Comparison of ENCODE assay signal across 14 mouse cellular contexts in genomic region chr14:27661466-27661865, GRCm38 (mm10). TPM values are rescaled to one million over a fixed set of nuclear protein-coding genes. Genes with fewer than 3 reads are reported as not detected.
DNase-seq lines count a peak whose midpoint lies in the region; ATAC-seq and TF ChIP-seq lines count a peak whose summit lies in the region.
"Had no signal": no experiment of that assay in that cellular context is flagged by ENCODE, and none has a peak within 500 bp of the region (broad histone marks: within the 10 kb centered on the region; RNA-seq: fewer than 3 reads in every experiment).

No protein-coding gene starts in this region.

- H3K4me3 ChIP-seq in intestine, postnatal 0 days (ENCODE audit: low read depth, low read length), result no peak overlapping the region
- no peak overlapping the region for H3K4me3 ChIP-seq in intestine, embryonic 15.5 days (replicated peaks)
- H3K4me3 ChIP-seq in neural tube, embryonic 11.5 days (ENCODE audit: low read depth, low read length), result no peak overlapping the region
- no peak overlapping the region for H3K4me3 ChIP-seq in hindbrain, embryonic 15.5 days
- H3K4me3 ChIP-seq: limb, embryonic 12.5 days had no signal

- no peak overlapping the region for H3K9ac ChIP-seq in intestine, postnatal 0 days (ENCODE audit: low read depth, low read length)
- H3K9ac ChIP-seq in intestine, embryonic 15.5 days, result no peak overlapping the region
- H3K9ac ChIP-seq in neural tube, embryonic 11.5 days (ENCODE audit: low read length), result no peak overlapping the region
- H3K9ac ChIP-seq in hindbrain, embryonic 15.5 days, result no peak overlapping the region
- H3K9ac ChIP-seq: limb, embryonic 12.5 days had no signal

- no peaks in the 10 kb centered on the region for H3K9me3 ChIP-seq in intestine, postnatal 0 days (ENCODE audit: control insufficient read depth)
- H3K9me3 ChIP-seq in intestine, embryonic 15.5 days, result no peaks in the 10 kb centered on the region
- H3K9me3 ChIP-seq in neural tube, embryonic 11.5 days (ENCODE audit: control insufficient read depth, low read length), result no peaks in the 10 kb centered on the region
- H3K9me3 ChIP-seq in hindbrain, embryonic 15.5 days, result no peaks in the 10 kb centered on the region
- H3K9me3 ChIP-seq: limb, embryonic 12.5 days had no signal

- no peak overlapping the region for H3K4me2 ChIP-seq in intestine, postnatal 0 days (replicated peaks; ENCODE audit: low read depth)
- no peak overlapping the region for H3K4me2 ChIP-seq in intestine, embryonic 15.5 days (replicated peaks)
- no peak overlapping the region for H3K4me2 ChIP-seq in neural tube, embryonic 11.5 days (ENCODE audit: low read depth)
- H3K4me2 ChIP-seq in hindbrain, embryonic 15.5 days, result no peak overlapping the region
- H3K4me2 ChIP-seq: limb, embryonic 12.5 days had no signal

- WGBS in intestine, postnatal 0 days, result 36% methylated on average over 4 of the region's 4 CpGs
- WGBS in intestine, embryonic 15.5 days, result 48% methylated on average over 4 of the region's 4 CpGs
- 86% methylated on average over 4 of the region's 4 CpGs for WGBS in neural tube, embryonic 11.5 days
- 49% methylated on average over 4 of the region's 4 CpGs for WGBS in hindbrain, embryonic 15.5 days

- no peak for TF ChIP-seq CTCF in intestine, postnatal 0 days (IDR thresholded peaks at IDR 0.05; ENCODE audit: low read depth)

- H3K27ac ChIP-seq in intestine, postnatal 0 days (ENCODE audit: low read depth, low read length), result no peak overlapping the region
- H3K27ac ChIP-seq in intestine, embryonic 15.5 days, result no peak overlapping the region
- H3K27ac ChIP-seq in neural tube, embryonic 11.5 days (ENCODE audit: low read depth, low read length), result no peak overlapping the region
- 0 out of 2 replicates have a peak overlapping the region, but pooled peaks have one; percentile 7 for H3K27ac ChIP-seq in hindbrain, embryonic 15.5 days (replicated peaks)

- H3K27me3 ChIP-seq in intestine, postnatal 0 days (replicated peaks; ENCODE audit: control insufficient read depth, insufficient read depth, low read length), result no peaks in the 10 kb centered on the region
- no peaks in the 10 kb centered on the region for H3K27me3 ChIP-seq in intestine, embryonic 15.5 days (replicated peaks)
- H3K27me3 ChIP-seq in neural tube, embryonic 11.5 days (ENCODE audit: control insufficient read depth, insufficient read depth, low read length), result no peaks in the 10 kb centered on the region
- no peaks in the 10 kb centered on the region for H3K27me3 ChIP-seq in hindbrain, embryonic 15.5 days
- H3K27me3 ChIP-seq: limb, embryonic 12.5 days had no signal

- H3K4me1 ChIP-seq in intestine, postnatal 0 days (replicated peaks; ENCODE audit: control insufficient read depth, insufficient read depth, low read length), result 0 out of 2 replicates have a peak, but pooled peaks cover 2% of the 10 kb centered on the region
- 0 out of 2 replicates have a peak, but pooled peaks cover 2% of the 10 kb centered on the region for H3K4me1 ChIP-seq in intestine, embryonic 15.5 days (replicated peaks)
- H3K4me1 ChIP-seq in neural tube, embryonic 11.5 days (ENCODE audit: control insufficient read depth, insufficient read depth, low read length), result no peaks in the 10 kb centered on the region
- peaks cover 8% of the 10 kb centered on the region; the same call in 1 of the 2 replicates for H3K4me1 ChIP-seq in hindbrain, embryonic 15.5 days (replicated peaks)

- DNase-seq in cerebellum, postnatal 14 days, result peak; percentile 16 to 42
- no peak for DNase-seq in cerebellum, postnatal 36 days
- peak; percentile 24 for DNase-seq in neural tube, embryonic 11.5 days (ENCODE audit: low spot score)
- DNase-seq in neural tube, embryonic 10.5 days (ENCODE audit: extremely low spot score, low spot score), result no peak
- no peak for DNase-seq in gastrocnemius, adult 8-10 months (ENCODE audit: low spot score in 2 of 2)
- DNase-seq: adrenal gland, postnatal 36 days; kidney, adult 9 months; lung, adult 2 months had no signal

- peak; percentile 69 for ATAC-seq in intestine, postnatal 0 days
- ATAC-seq in intestine, embryonic 15.5 days, result no peak; the same call in 1 of the 2 replicates
- no peak for ATAC-seq in neural tube, embryonic 11.5 days (ENCODE audit: insufficient read depth, low FRiP score, low TSS enrichment)
- peak; percentile 19; the same call in 1 of the 2 replicates for ATAC-seq in hindbrain, embryonic 15.5 days (ENCODE audit: low FRiP score, low read depth)

- no peaks in the 10 kb centered on the region for H3K36me3 ChIP-seq in intestine, postnatal 0 days (ENCODE audit: control insufficient read depth, insufficient read depth)
- no peaks in the 10 kb centered on the region for H3K36me3 ChIP-seq in intestine, embryonic 15.5 days
- H3K36me3 ChIP-seq in neural tube, embryonic 11.5 days (ENCODE audit: control insufficient read depth, insufficient read depth, low read length), result no peaks in the 10 kb centered on the region
- H3K36me3 ChIP-seq in hindbrain, embryonic 15.5 days, result peaks cover 9% of the 10 kb centered on the region; the same call in 1 of the 2 replicates
- H3K36me3 ChIP-seq: limb, embryonic 12.5 days had no signal

RNA-seq across cellular contexts. Expression of gene Erc2, which starts 39.2 kb away (rescaled TPM):
- 3.0 and 3.1 TPM in 2 replicates for polyA plus RNA-seq in intestine, postnatal 0 days (2015; fragmentation: Nextera tagmentation; extraction: Ambion mirVana)
- 6.5 and 6.8 TPM in 2 replicates for polyA plus RNA-seq in intestine, embryonic 15.5 days (2015; fragmentation: Nextera tagmentation; extraction: Ambion mirVana)
- 13.1 and 14.4 TPM in 2 replicates for polyA plus RNA-seq in neural tube, embryonic 11.5 days (2014; fragmentation: Nextera tagmentation; extraction: Ambion mirVana)
- polyA plus RNA-seq in hindbrain, embryonic 15.5 days (2015; fragmentation: Nextera tagmentation; extraction: Ambion mirVana), result 76.4 and 79.4 TPM in 2 replicates
- under 1 TPM in 3 of 4 experiments, not detected in 1; 0.19 to 0.70 (median 0.36) TPM for total RNA-seq in gastrocnemius, adult 8-10 months (2022)
- total RNA-seq: granulocyte monocyte progenitor cell, adult 5-6 weeks; megakaryocyte-erythroid progenitor cell, adult 5-6 weeks had no signal

Comparison
In these comparisons a context has a peak if more than half of its experiments do, and no peak if none do; other contexts are left out.
1. DNase-seq: peak in cerebellum, postnatal 14 days (2 of 2) and neural tube, embryonic 11.5 days (single experiment); none in cerebellum, postnatal 36 days (0 of 2), neural tube, embryonic 10.5 days (single experiment) and gastrocnemius, adult 8-10 months (0 of 2).
2. ATAC-seq: peak in intestine, postnatal 0 days (single experiment) and hindbrain, embryonic 15.5 days (single experiment); none in intestine, embryonic 15.5 days (single experiment) and neural tube, embryonic 11.5 days (single experiment).